Mouse (Mus musculus) midbrain, embryonic 15.5 days (tissue): ENCODE measurements around the gene Pdzd2. TPM values are rescaled to one million over a fixed set of nuclear protein-coding genes. Genes with fewer than 3 reads are reported as not detected.

ENCODE experiments used
- ATAC-seq: fragments of 200-750 bp; cut with Nextera tagmentation; replicated peaks from 2 replicates; pipeline ENCODE4 v1.8.0; 2017; ENCODE audit warnings: moderate TSS enrichment
- H3K27ac ChIP-seq: fragments of 300-500 bp; sonication (generic); 2 replicates; pipeline ENCODE4 v1.5.1; 2015; ENCODE audit warnings: mild to moderate bottlenecking, inconsistent platforms
- H3K27me3 ChIP-seq: fragments of 300-500 bp; sonication (generic); replicated peaks from 2 replicates; pipeline ENCODE4 v1.6.1; 2015; ENCODE audit warnings: inconsistent platforms
- H3K36me3 ChIP-seq: fragments of 300-500 bp; sonication (generic); replicated peaks from 2 replicates; pipeline ENCODE4 v1.6.1; 2015; ENCODE audit warnings: inconsistent platforms
- H3K4me1 ChIP-seq: fragments of 300-500 bp; sonication (generic); 2 replicates; pipeline ENCODE4 v1.6.1; 2015; ENCODE audit warnings: inconsistent platforms
- H3K4me2 ChIP-seq: fragments of 300-500 bp; sonication (generic); 2 replicates; pipeline ENCODE4 v1.6.1; 2015; ENCODE audit warnings: inconsistent platforms, mild to moderate bottlenecking, moderate library complexity
- H3K4me3 ChIP-seq: fragments of 300-500 bp; sonication (generic); 2 replicates; pipeline ENCODE4 v1.5.1; 2015; ENCODE audit warnings: mild to moderate bottlenecking, inconsistent platforms
- H3K9ac ChIP-seq: fragments of 300-500 bp; sonication (generic); 2 replicates; pipeline ENCODE4 v1.6.1; 2015; ENCODE audit warnings: mild to moderate bottlenecking, inconsistent platforms
- H3K9me3 ChIP-seq: fragments of 300-500 bp; sonication (generic); 2 replicates; pipeline ENCODE4 v1.6.1; 2016; ENCODE audit warnings: inconsistent platforms
- WGBS: fragments of 180-500 bp; shearing (Covaris S2); methylation state at CpG from one replicate; pipeline ENCODE4 v1.1.7; 2015; ENCODE audit warnings: mixed read lengths; 5-methylcytosine and 5-hydroxymethylcytosine counted together
- polyA plus RNA-seq: library from polyadenylated mRNA; unstranded; fragments of >200 nt; fragmentation: Nextera tagmentation; extraction: Ambion mirVana; gene quantifications from 2 replicates; pipeline ENCODE4 v1.2.1, GENCODE M21; 2015

Pdzd2 gene
- polyA plus RNA-seq, 1 experiment from 2014 or later, result 17.5 TPM

DNA sequence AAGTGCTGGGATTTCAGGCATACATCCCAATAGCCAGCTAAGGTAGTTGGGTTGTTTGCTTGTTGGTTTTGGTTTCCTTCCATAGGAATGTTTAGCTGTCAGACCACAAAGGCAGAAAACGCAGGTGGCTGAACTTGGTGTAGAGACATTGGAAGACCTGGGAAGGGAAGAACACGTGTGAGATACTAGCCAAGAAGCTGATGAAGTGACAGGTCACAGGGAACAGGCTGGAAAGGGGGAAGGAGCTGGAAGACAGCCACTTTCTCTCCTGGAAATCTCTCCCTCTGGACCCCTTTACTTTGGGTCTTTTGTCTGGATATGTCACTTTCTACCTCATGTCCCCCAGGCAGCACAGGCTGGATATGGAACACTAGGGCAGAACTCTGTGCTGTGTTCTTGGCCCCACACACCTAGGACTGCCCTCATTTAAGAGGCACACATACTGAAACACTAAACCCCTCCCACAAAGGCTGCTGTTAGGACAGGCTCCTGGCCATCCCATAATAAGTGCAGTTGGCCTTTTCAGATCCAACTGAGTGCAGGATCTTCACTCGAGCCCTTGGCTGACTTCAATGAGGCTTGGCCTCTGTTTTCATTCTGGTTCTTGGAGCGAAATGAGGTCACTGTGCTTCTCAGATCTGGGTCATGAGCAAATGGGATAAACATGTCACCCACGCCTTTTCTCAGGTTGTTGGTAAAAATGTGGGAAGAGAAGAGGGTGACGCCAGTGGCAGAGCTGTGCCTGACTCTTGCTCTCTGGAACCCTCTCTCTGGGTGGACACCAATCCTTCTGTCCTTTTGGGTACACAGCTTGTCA, 17.8 kb downstream of the Pdzd2 start:
- H3K27me3 ChIP-seq, result no peaks in the 10 kb centered on the region
- H3K9ac ChIP-seq, result no peak overlapping the region
- no peaks in the 10 kb centered on the region for H3K4me1 ChIP-seq
- H3K4me2 ChIP-seq, result no peak overlapping the region
- 83% methylated on average over 6 of the region's 6 CpGs for WGBS
- no peaks in the 10 kb centered on the region for H3K36me3 ChIP-seq
- no peak overlapping the region for H3K27ac ChIP-seq
- H3K4me3 ChIP-seq, result no peak overlapping the region
- no peaks in the 10 kb centered on the region for H3K9me3 ChIP-seq
- no peak for ATAC-seq

DNA sequence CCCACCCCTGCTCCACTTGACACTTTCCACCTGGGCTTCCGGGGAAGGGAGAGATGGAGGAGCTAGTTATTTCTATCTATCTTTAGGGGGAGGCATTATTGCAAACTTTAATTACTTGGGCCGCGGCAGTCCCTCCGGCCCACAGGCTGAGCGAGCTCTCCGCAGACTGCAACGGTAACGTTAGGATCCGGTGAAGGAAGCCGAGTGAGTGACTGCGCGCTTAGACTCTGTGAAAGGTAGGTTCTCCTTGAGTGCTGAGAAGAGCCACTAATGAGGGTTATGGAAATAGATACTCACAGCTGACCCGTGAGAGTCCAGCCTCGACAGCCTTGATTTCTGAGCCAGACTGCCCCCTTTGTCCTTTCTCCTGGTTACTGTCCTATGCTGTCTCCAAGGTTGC, 20.9 kb downstream of the Pdzd2 start:
- H3K4me1 ChIP-seq, result no peaks in the 10 kb centered on the region
- no peak overlapping the region for H3K4me2 ChIP-seq
- ATAC-seq, result no peak
- no peaks in the 10 kb centered on the region for H3K27me3 ChIP-seq
- no peak overlapping the region for H3K4me3 ChIP-seq
- H3K36me3 ChIP-seq, result no peaks in the 10 kb centered on the region
- no peak overlapping the region for H3K27ac ChIP-seq
- H3K9me3 ChIP-seq, result no peaks in the 10 kb centered on the region
- 75% methylated on average over 14 of the region's 14 CpGs for WGBS
- no peak overlapping the region for H3K9ac ChIP-seq

DNA sequence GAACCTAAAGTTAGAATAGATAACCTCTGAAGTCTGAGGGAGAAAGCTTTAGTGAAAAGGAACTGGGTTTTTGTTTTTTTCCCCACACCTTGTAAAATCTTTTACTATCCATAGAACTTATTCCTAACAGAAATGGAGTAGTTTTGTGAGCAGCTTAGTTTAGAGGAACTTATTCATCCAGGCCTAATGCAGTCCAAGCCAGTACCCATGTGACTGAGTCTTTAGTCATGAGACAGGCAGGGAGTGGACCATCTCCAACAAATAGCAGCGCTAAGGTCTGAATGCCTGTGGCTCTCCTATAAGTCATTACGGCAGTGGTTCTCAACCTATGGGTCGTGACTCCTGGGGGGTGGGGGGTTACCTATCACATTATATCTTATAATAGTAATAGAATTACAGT, 22.3 kb downstream of the Pdzd2 start:
- Histone ChIP-seq H3K27ac (no peak overlapping the region), H3K4me3 (no peak overlapping the region), H3K4me2 (no peak overlapping the region), H3K27me3 (no peaks in the 10 kb centered on the region), H3K9me3 (no peaks in the 10 kb centered on the region), H3K9ac (no peak overlapping the region), H3K4me1 (no peaks in the 10 kb centered on the region), H3K36me3 (no peaks in the 10 kb centered on the region)
- 88% methylated on average over 3 of the region's 3 CpGs for whole genome bisulfite sequencing
- no peak for ATAC-seq

GRCm38 (mm10) chr15:12716881-12717280, 22.8 kb downstream of the Pdzd2 start:
- Histone ChIP-seq H3K9me3 (no peaks in the 10 kb centered on the region), H3K27me3 (no peaks in the 10 kb centered on the region), H3K4me1 (no peaks in the 10 kb centered on the region), H3K4me3 (no peak overlapping the region), H3K36me3 (no peaks in the 10 kb centered on the region), H3K27ac (no peak overlapping the region), H3K9ac (no peak overlapping the region), H3K4me2 (no peak overlapping the region)
- WGBS, result 87% methylated on average over 8 of the region's 8 CpGs
- ATAC-seq, result no peak

DNA sequence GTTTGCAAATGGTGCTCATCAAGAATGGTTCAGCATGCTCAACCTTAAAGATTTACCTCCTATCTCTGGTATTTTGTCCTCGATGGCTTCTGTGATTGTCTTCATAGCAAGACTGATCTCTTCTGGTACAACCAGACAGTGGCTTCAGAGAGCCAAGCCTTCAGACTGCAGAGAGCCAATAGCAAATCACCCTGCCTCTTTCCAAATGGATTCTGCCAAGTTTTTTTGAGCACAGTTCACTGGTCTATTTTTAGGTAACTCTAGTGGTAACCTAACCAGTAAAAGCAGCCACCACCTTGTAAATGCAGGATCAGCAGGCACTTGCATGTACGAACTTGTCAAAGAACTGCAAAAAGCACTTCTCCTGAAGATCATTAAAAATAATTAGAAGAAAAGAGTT, 25.4 kb downstream of the Pdzd2 start:
- ATAC-seq, result no peak
- H3K27me3 ChIP-seq, result no peaks in the 10 kb centered on the region
- no peak overlapping the region for H3K4me3 ChIP-seq
- H3K9me3 ChIP-seq, result no peaks in the 10 kb centered on the region
- no peak overlapping the region for H3K4me2 ChIP-seq
- WGBS, result 92% methylated on average over 2 of the region's 2 CpGs
- H3K27ac ChIP-seq, result no peak overlapping the region
- no peaks in the 10 kb centered on the region for H3K36me3 ChIP-seq
- no peak overlapping the region for H3K9ac ChIP-seq
- no peaks in the 10 kb centered on the region for H3K4me1 ChIP-seq

- Histone ChIP-seq H3K4me2 (no peak overlapping the region), H3K27ac (no peak overlapping the region), H3K4me3 (no peak overlapping the region), H3K27me3 (no peaks in the 10 kb centered on the region), H3K4me1 (no peaks in the 10 kb centered on the region), H3K9me3 (no peaks in the 10 kb centered on the region), H3K9ac (no peak overlapping the region), H3K36me3 (no peaks in the 10 kb centered on the region)
- 82% methylated on average over 2 of the region's 2 CpGs for WGBS
- ATAC-seq, result no peak
These were observed 26.5 kb downstream of the Pdzd2 start for GRCm38 (mm10) chr15:12713216-12713615.

DNA sequence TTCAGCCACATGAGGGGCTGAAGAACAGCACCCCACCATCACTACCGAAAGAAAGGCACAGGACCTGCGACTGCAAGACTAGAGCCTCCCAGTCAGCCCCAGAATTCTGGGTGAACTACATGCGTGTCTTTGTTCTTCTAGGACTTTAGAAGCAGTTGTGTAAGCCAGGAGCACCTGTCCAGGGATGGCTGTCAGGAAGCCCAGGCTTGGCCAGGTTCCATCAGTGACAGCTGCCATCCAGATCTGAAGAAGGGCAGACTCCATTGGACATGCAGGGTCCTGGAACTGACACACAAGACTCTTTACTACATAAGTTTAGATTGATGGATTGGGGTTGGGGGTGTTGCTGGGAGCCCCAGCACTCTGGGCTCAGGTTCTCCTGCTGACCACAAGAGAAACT, 29.7 kb downstream of the Pdzd2 start:
- H3K4me2 ChIP-seq, result no peak overlapping the region
- WGBS, result 96% methylated on average over 3 of the region's 3 CpGs
- H3K36me3 ChIP-seq, result no peaks in the 10 kb centered on the region
- H3K27ac ChIP-seq, result no peak overlapping the region
- H3K9ac ChIP-seq, result no peak overlapping the region
- H3K9me3 ChIP-seq, result no peaks in the 10 kb centered on the region
- ATAC-seq, result no peak
- no peaks in the 10 kb centered on the region for H3K27me3 ChIP-seq
- H3K4me1 ChIP-seq, result no peaks in the 10 kb centered on the region
- H3K4me3 ChIP-seq, result no peak overlapping the region

- no peak overlapping the region for H3K4me2 ChIP-seq
- H3K27me3 ChIP-seq, result no peaks in the 10 kb centered on the region
- H3K36me3 ChIP-seq, result no peaks in the 10 kb centered on the region
- H3K4me1 ChIP-seq, result no peaks in the 10 kb centered on the region
- 4% methylated on average over 1 of the region's 1 CpGs for WGBS
- no peaks in the 10 kb centered on the region for H3K9me3 ChIP-seq
- H3K9ac ChIP-seq, result no peak overlapping the region
- ATAC-seq, result no peak
- H3K4me3 ChIP-seq, result no peak overlapping the region
- H3K27ac ChIP-seq, result no peak overlapping the region
These were observed 31.4 kb downstream of the Pdzd2 start for GRCm38 (mm10) chr15:12708297-12708696.

DNA sequence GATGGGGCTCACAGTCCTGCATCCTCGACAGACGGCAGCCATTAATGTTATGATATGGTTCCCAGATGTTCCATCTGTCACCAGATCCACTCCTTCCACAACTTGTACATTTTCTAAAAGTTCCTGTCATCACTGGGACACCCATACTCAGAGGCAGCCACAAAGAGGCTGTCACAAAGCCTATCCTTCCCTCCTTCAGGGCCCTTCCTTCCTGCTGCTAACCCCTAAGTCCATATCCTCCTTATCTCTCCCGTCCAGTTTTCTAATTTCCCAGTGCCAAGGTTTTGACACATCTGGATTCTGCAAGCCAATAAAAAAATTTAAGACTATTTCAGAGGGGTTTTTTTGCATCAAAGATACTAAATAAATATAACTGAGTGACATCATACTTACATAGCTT, 32.8 kb downstream of the Pdzd2 start:
- no peak for ATAC-seq
- Histone ChIP-seq H3K27ac (no peak overlapping the region), H3K9me3 (no peaks in the 10 kb centered on the region), H3K4me3 (no peak overlapping the region), H3K4me1 (no peaks in the 10 kb centered on the region), H3K27me3 (no peaks in the 10 kb centered on the region), H3K9ac (no peak overlapping the region), H3K4me2 (no peak overlapping the region), H3K36me3 (no peaks in the 10 kb centered on the region)
- 87% methylated on average over 3 of the region's 3 CpGs for WGBS

DNA sequence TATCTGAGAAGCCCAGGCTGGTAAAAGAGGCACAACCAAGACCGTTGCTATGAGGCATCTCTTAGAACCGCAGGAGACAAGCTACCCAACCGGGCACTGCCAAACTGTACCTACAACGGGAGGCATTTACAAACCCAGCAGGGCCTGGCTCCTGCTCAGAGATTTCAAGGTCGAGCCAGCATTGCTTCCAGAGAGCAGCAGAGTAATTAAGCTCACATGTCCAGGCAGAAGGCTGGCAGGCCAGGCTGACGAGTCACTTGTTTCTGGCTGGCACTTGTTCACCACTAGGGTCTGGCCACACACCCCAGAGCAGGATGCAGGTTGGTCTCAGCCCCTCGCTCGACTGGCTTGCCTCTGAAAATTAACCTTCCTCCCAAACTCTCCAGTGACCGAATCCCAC, 39.4 kb downstream of the Pdzd2 start:
- no peaks in the 10 kb centered on the region for H3K27me3 ChIP-seq
- 48% methylated on average over 9 of the region's 9 CpGs for WGBS
- H3K9ac ChIP-seq, result no peak overlapping the region
- H3K4me1 ChIP-seq, result 0 out of 2 replicates have a peak, but pooled peaks cover 4% of the 10 kb centered on the region
- H3K4me3 ChIP-seq, result no peak overlapping the region
- no peaks in the 10 kb centered on the region for H3K9me3 ChIP-seq
- H3K4me2 ChIP-seq, result no peak overlapping the region
- peak; percentile 66; the same call in 1 of the 2 replicates for ATAC-seq
- no peaks in the 10 kb centered on the region for H3K36me3 ChIP-seq
- no peak overlapping the region for H3K27ac ChIP-seq

DNA sequence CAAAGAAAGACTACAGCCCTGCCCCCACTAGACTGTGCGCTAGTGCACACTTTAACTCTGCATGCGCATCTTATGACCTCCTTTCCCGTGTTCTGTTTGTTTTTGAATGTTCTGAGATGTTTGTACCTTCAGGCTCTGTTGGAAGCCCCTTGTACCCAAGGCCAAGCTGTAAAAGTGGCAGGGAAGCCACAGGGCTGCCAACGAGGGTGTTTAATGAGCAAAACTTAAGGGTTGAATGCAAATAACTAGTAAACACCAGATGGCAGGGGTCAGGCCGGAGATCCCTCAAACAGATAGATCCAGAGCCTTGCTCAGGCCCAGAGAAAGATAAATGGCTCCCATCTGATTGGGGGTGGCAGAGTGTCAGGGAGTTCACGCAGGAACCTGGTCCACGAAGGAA, 42.0 kb downstream of the Pdzd2 start:
- Histone ChIP-seq H3K9ac (no peak overlapping the region), H3K4me2 (no peak overlapping the region), H3K27ac (no peak overlapping the region), H3K27me3 (no peaks in the 10 kb centered on the region), H3K4me1 (0 out of 2 replicates have a peak, but pooled peaks cover 4% of the 10 kb centered on the region), H3K4me3 (no peak overlapping the region), H3K9me3 (no peaks in the 10 kb centered on the region), H3K36me3 (no peaks in the 10 kb centered on the region)
- WGBS, result 58% methylated on average over 7 of the region's 7 CpGs
- peak; percentile 42; the same call in 1 of the 2 replicates for ATAC-seq

- Histone ChIP-seq H3K4me2 (no peak overlapping the region), H3K36me3 (no peaks in the 10 kb centered on the region), H3K4me1 (0 out of 2 replicates have a peak, but pooled peaks cover 4% of the 10 kb centered on the region), H3K27ac (no peak overlapping the region), H3K4me3 (no peak overlapping the region), H3K27me3 (no peaks in the 10 kb centered on the region), H3K9me3 (no peaks in the 10 kb centered on the region), H3K9ac (no peak overlapping the region)
- ATAC-seq, result no peak
- WGBS, result 14% methylated on average over 8 of the region's 8 CpGs
These were observed 42.8 kb downstream of the Pdzd2 start for GRCm38 (mm10) chr15:12696889-12697288.

- no peaks in the 10 kb centered on the region for H3K9me3 ChIP-seq
- no peaks in the 10 kb centered on the region for H3K36me3 ChIP-seq
- no peaks in the 10 kb centered on the region for H3K4me1 ChIP-seq
- H3K9ac ChIP-seq, result no peak overlapping the region
- no peaks in the 10 kb centered on the region for H3K27me3 ChIP-seq
- H3K27ac ChIP-seq, result no peak overlapping the region
- no peak for ATAC-seq
- no peak overlapping the region for H3K4me2 ChIP-seq
- WGBS, result 94% methylated on average over 7 of the region's 7 CpGs
- no peak overlapping the region for H3K4me3 ChIP-seq
These were observed 49.9 kb downstream of the Pdzd2 start for GRCm38 (mm10) chr15:12689716-12690381.
